Mouse (Mus musculus) kidney, adult 2 months (tissue): ENCODE measurements around the gene Dtnbp1. TPM values are rescaled to one million over a fixed set of nuclear protein-coding genes. Genes with fewer than 3 reads are reported as not detected.

Experiments used
- DNase-seq: peaks from one replicate; pipeline ENCODE4 v3.0.0; 2021
- H3K27ac ChIP-seq: fragments of 200-500 bp; 2 replicates; pipeline ENCODE4 v1.5.1; 2012; ENCODE audit warnings: low read depth, low read length, control low read depth, inconsistent platforms; ENCODE audit not compliant: insufficient read depth
- H3K27me3 ChIP-seq: fragments of 200-500 bp; replicated peaks from 2 replicates; pipeline ENCODE4 v1.6.1; 2012; ENCODE audit warnings: mild to moderate bottlenecking, moderate library complexity, low read length, inconsistent platforms; ENCODE audit not compliant: control insufficient read depth, insufficient read depth
- H3K36me3 ChIP-seq: fragments of 200-500 bp; 2 replicates; pipeline ENCODE4 v1.6.1; 2012; ENCODE audit warnings: mild to moderate bottlenecking, moderate library complexity, low read length, inconsistent platforms; ENCODE audit not compliant: control insufficient read depth, insufficient read depth
- H3K4me1 ChIP-seq: fragments of 200-500 bp; 2 replicates; pipeline ENCODE4 v1.6.1; 2011; ENCODE audit warnings: low read length; ENCODE audit not compliant: control insufficient read depth, insufficient read depth
- H3K4me3 ChIP-seq: fragments of 200-500 bp; 2 replicates; pipeline ENCODE4 v1.5.1; 2011; ENCODE audit warnings: mild to moderate bottlenecking, low read depth, low read length, control low read depth; ENCODE audit not compliant: insufficient read depth
- CTCF ChIP-seq: fragments of 200-500 bp; conservative IDR thresholded peaks from 2 replicates; pipeline ENCODE4 v1.5.1; 2011; ENCODE audit warnings: low read depth, mild to moderate bottlenecking, control low read depth, low read length, moderate library complexity, mixed read lengths; ENCODE audit not compliant: insufficient read depth, insufficient read length
- POLR2A ChIP-seq: fragments of 200-500 bp; IDR thresholded peaks from one replicate; pipeline ENCODE4 v1.6.1; 2011; ENCODE audit warnings: low read depth, low read length, control low read depth
- WGBS: fragments of 180-500 bp; shearing (Covaris S2); methylation state at CpG from one replicate; pipeline ENCODE4 v1.1.7; 2018; 5-methylcytosine and 5-hydroxymethylcytosine counted together
- polyA plus RNA-seq: library from polyadenylated mRNA; depleted of rRNA; stranded (reverse); fragments of >200 nt; gene quantifications from 2 replicates; pipeline ENCODE4 v1.2.3, GENCODE M21; 2012

The Dtnbp1 gene
- polyA plus RNA-seq, 1 experiment, result 149 TPM

- no peak for TF ChIP-seq CTCF
- 94% methylated on average over 4 of the region's 4 CpGs for WGBS
- Histone ChIP-seq H3K27me3 (no peaks in the 10 kb centered on the region), H3K36me3 (no peaks in the 10 kb centered on the region), H3K4me1 (no peaks in the 10 kb centered on the region), H3K27ac (no peak overlapping the region), H3K4me3 (no peak overlapping the region)
- DNase-seq, result no peak
These were observed 30.5 kb upstream of the Dtnbp1 start for GRCm38 (mm10) chr13:45032484-45032883.

- Histone ChIP-seq H3K27me3 (no peaks in the 10 kb centered on the region), H3K27ac (no peak overlapping the region), H3K36me3 (no peaks in the 10 kb centered on the region), H3K4me3 (no peak overlapping the region), H3K4me1 (no peaks in the 10 kb centered on the region)
- TF ChIP-seq CTCF, result no peak
- no peak for TF ChIP-seq POLR2A
- DNase-seq, result no peak
- 73% methylated on average over 7 of the region's 7 CpGs for WGBS
These were observed 29.8 kb upstream of the Dtnbp1 start for GRCm38 (mm10) chr13:45031748-45032147.

GRCm38 (mm10) chr13:45031314-45031713 is 29.4 kb upstream of the Dtnbp1 start:
- Histone ChIP-seq H3K27me3 (no peaks in the 10 kb centered on the region), H3K4me1 (no peaks in the 10 kb centered on the region), H3K36me3 (no peaks in the 10 kb centered on the region), H3K27ac (no peak overlapping the region), H3K4me3 (no peak overlapping the region)
- no peak for DNase-seq
- no peak for TF ChIP-seq POLR2A
- no peak for TF ChIP-seq CTCF
- WGBS, result 23% methylated on average over 10 of the region's 10 CpGs

GRCm38 (mm10) chr13:45030830-45031229 is 28.9 kb upstream of the Dtnbp1 start:
- no peaks in the 10 kb centered on the region for H3K36me3 ChIP-seq
- no peak overlapping the region for H3K4me3 ChIP-seq
- peak; percentile 100; the same call in 1 of the 2 replicates for TF ChIP-seq CTCF
- TF ChIP-seq POLR2A, result no peak
- 5% methylated on average over 12 of the region's 12 CpGs for whole genome bisulfite sequencing
- no peaks in the 10 kb centered on the region for H3K4me1 ChIP-seq
- peak; percentile 91 for DNase-seq
- no peaks in the 10 kb centered on the region for H3K27me3 ChIP-seq
- H3K27ac ChIP-seq, result no peak overlapping the region

GRCm38 (mm10) chr13:45029791-45030190 is 27.8 kb upstream of the Dtnbp1 start:
- no peak for DNase-seq
- WGBS, result 91% methylated on average over 1 of the region's 1 CpGs
- no peaks in the 10 kb centered on the region for H3K27me3 ChIP-seq
- no peaks in the 10 kb centered on the region for H3K4me1 ChIP-seq
- no peak overlapping the region for H3K4me3 ChIP-seq
- TF ChIP-seq CTCF (no peak), POLR2A (no peak)
- no peak overlapping the region for H3K27ac ChIP-seq
- no peaks in the 10 kb centered on the region for H3K36me3 ChIP-seq

- Histone ChIP-seq H3K36me3 (no peaks in the 10 kb centered on the region), H3K4me3 (no peak overlapping the region), H3K27ac (no peak overlapping the region), H3K27me3 (no peaks in the 10 kb centered on the region), H3K4me1 (no peaks in the 10 kb centered on the region)
- WGBS, result 87% methylated on average over 3 of the region's 3 CpGs
- TF ChIP-seq POLR2A (no peak), CTCF (no peak)
- no peak for DNase-seq
These were observed 24.3 kb upstream of the Dtnbp1 start for GRCm38 (mm10) chr13:45026291-45026690.

- WGBS, result 79% methylated on average over 10 of the region's 10 CpGs
- Histone ChIP-seq H3K4me1 (no peaks in the 10 kb centered on the region), H3K27me3 (no peaks in the 10 kb centered on the region), H3K36me3 (no peaks in the 10 kb centered on the region), H3K4me3 (no peak overlapping the region), H3K27ac (no peak overlapping the region)
- TF ChIP-seq CTCF, result no peak
- TF ChIP-seq POLR2A, result no peak
- DNase-seq, result no peak
These were observed 22.9 kb upstream of the Dtnbp1 start for GRCm38 (mm10) chr13:45024821-45025220.
